Mouse (Mus musculus) gastrocnemius, postnatal 25 days (tissue): ENCODE data around the gene Heatr5b. TPM values are rescaled to one million over a fixed set of nuclear protein-coding genes. Genes with fewer than 3 reads are reported as not detected.
"Not testable (repeated sequence)": the region's sequence is repeated elsewhere in the genome, so short reads cannot be mapped to it uniquely, and the experiment has no call there.

Source experiments
- DNase-seq: peaks from one replicate; pipeline ENCODE4 v3.0.0; 2022
- long read RNA-seq, 2 experiments: library from polyadenylated mRNA; stranded (forward); transcript quantifications; one replicate each; pipeline ENCODE4 v2.0.0; 2021
- total RNA-seq, 2 experiments: library from RNA; stranded (reverse); gene quantifications; 1 replicate in 1 of 2; 2 replicates in 1 of 2; pipeline ENCODE4 v1.2.3; 2021

The Heatr5b gene
- 10 to 100 TPM in 1 of 2 experiments, 1 to 10 TPM in 1; 7.1 to 10.5 TPM for total RNA-seq
- long read RNA-seq, experiment 1, partial matches to known transcripts: 2 of 2 reads
- long read RNA-seq, experiment 1, other reads (novel, unspliced or antisense): 0 of 2 reads
- long read RNA-seq, experiment 2, partial matches to known transcripts: 3 of 3 reads
- long read RNA-seq, experiment 2, other reads (novel, unspliced or antisense): 0 of 3 reads

- peak; percentile 99 for DNase-seq
These were observed at the start of gene Heatr5b, which contains the start of gene Gpatch11 for GRCm38 (mm10) chr17:78834856-78835835. Heatr5b (minus strand) TSS chr17:78835364. Gpatch11 (plus strand) TSS chr17:78835567.

- DNase-seq: no peak
These were observed 48.1 kb upstream of the Heatr5b start for GRCm38 (mm10) chr17:78883291-78883690.

- peak; percentile 74 for DNase-seq
These were observed 47.4 kb upstream of the Heatr5b start, which contains the start of gene Eif2ak2 for GRCm38 (mm10) chr17:78882401-78883112. Eif2ak2 (minus strand) TSS chr17:78882573.

GRCm38 (mm10) chr17:78881878-78882304 lies 46.7 kb upstream of the Heatr5b start:
- no peak for DNase-seq

GRCm38 (mm10) chr17:78873886-78874285 lies 38.7 kb upstream of the Heatr5b start:
- DNase-seq: no peak

- DNase-seq: no peak
These were observed 21.1 kb upstream of the Heatr5b start for GRCm38 (mm10) chr17:78856243-78856642.

GRCm38 (mm10) chr17:78842271-78842928 lies 7.2 kb upstream of the Heatr5b start:
- DNase-seq: no peak

- no peak for DNase-seq
These were observed 892 bp upstream of the Heatr5b start for GRCm38 (mm10) chr17:78836056-78836455.

- peak; percentile 19 for DNase-seq
These were observed 10.8 kb downstream of the Heatr5b start for GRCm38 (mm10) chr17:78824346-78824745.

- DNase-seq: no peak
These were observed 25.6 kb downstream of the Heatr5b start for GRCm38 (mm10) chr17:78809582-78809981.

- DNase-seq: no peak
These were observed 26.1 kb downstream of the Heatr5b start for GRCm38 (mm10) chr17:78809019-78809418.

GRCm38 (mm10) chr17:78797222-78797621 lies 37.9 kb downstream of the Heatr5b start:
- no peak for DNase-seq

GRCm38 (mm10) chr17:78794390-78794789 lies 40.8 kb downstream of the Heatr5b start:
- no peak for DNase-seq

- no peak for DNase-seq
These were observed 43.0 kb downstream of the Heatr5b start for GRCm38 (mm10) chr17:78792122-78792521.

GRCm38 (mm10) chr17:78791690-78792070 lies 43.5 kb downstream of the Heatr5b start:
- DNase-seq: no peak

- no peak for DNase-seq
These were observed 44.0 kb downstream of the Heatr5b start for GRCm38 (mm10) chr17:78791068-78791689.

- DNase-seq: not testable (repeated sequence)
These were observed 46.9 kb downstream of the Heatr5b start for GRCm38 (mm10) chr17:78788273-78788672.

- no peak for DNase-seq
These were observed 56.4 kb downstream of the Heatr5b start for GRCm38 (mm10) chr17:78778765-78779164.

- no peak for DNase-seq
These were observed 62.8 kb downstream of the Heatr5b start for GRCm38 (mm10) chr17:78772317-78772716.

- DNase-seq: no peak
These were observed 64.2 kb downstream of the Heatr5b start for GRCm38 (mm10) chr17:78770932-78771331.

- DNase-seq: no peak
These were observed 65.8 kb downstream of the Heatr5b start for GRCm38 (mm10) chr17:78769341-78769740.
